Mouse (Mus musculus): ENCODE data around the gene Msantd2. TPM values are rescaled to one million over a fixed set of nuclear protein-coding genes. Genes with fewer than 3 reads are reported as not detected.

The Msantd2 gene
- total RNA-seq, 2 experiments from 2014 or later: 20.0 to 21.6 TPM

- no peak for DNase-seq (ENCODE audit: extremely low spot score in 1 of 2, low spot score in 1 of 2)
Observed at GRCm38 (mm10) chr9:37563805-37564204, 74.7 kb downstream of the Msantd2 start.

GRCm38 (mm10) chr9:37567019-37567418, 77.9 kb downstream of the Msantd2 start:
- DNase-seq (ENCODE audit: extremely low spot score in 1 of 2, low spot score in 1 of 2): no peak

GRCm38 (mm10) chr9:37567454-37567853, 78.3 kb downstream of the Msantd2 start:
- DNase-seq (ENCODE audit: extremely low spot score in 1 of 2, low spot score in 1 of 2): no peak

DNA sequence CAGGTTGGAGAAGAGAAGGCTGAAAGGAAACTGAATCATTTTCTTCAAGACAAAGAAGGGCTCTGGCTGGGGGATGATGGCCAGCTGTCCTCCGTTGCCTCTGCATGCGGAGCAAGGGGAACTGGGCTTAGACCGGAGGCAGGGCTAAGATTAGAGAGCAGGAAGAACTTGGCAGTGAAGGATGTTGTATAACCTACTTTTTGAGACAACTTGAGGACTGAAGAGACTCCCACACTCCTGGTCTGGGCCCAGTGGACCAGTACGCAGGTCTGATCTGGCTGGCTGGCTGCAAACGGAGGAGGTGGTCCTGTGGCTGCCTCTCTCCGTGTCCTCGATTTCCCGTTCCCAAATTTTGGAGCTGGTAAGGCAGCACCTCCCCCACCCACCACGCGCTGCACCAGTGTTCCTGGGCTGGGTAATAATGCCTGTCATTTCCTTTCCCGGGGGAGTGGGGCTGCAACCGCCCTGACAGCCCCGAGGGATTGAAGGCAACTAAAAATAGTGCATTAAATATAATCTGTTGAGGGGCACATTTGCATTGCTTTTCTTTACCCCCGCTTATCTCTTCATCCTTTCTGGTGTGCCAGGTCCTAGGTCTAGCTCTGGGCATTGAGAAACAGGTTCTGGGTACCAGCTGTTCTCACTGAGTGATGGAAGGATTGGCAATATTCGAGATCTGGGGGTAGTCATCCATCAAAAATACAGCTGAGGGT, 78.9 kb downstream of the Msantd2 start:
- no peak for DNase-seq (ENCODE audit: extremely low spot score in 1 of 2, low spot score in 1 of 2)

DNA sequence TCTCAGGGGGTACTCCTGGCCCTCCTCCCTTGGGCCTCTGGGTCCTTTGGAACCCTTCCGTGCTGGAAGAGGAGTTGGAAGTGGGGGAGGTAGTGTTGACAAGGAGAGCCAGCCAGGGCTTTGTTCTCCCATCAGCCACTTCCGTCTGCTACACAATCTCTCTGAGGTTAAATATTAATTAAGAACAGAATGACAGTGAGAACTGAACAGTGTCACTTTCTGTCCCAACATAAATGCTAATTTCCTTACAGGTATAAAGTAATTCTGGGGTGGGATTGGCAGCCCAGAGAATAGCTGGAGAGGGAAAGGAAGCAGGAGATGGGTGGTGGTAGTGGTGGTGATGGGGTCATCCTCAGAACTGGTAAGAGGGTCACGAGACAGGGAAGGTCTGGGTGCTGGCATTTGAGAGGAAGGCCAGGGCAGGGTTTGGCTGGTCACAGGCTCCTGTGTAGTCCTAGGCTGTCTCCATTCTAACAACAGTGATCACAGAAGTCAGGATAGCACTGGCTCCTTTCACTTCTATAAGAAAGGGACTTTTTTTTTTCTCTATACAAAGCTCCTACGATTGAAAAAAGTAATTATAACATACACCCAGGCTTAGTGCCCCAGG, 79.6 kb downstream of the Msantd2 start:
- DNase-seq (ENCODE audit: extremely low spot score in 1 of 2, low spot score in 1 of 2): no peak

GRCm38 (mm10) chr9:37569231-37569835, 80.2 kb downstream of the Msantd2 start:
- DNase-seq (ENCODE audit: extremely low spot score in 1 of 2, low spot score in 1 of 2): no peak

- DNase-seq (ENCODE audit: extremely low spot score in 1 of 2, low spot score in 1 of 2): no peak
Observed at GRCm38 (mm10) chr9:37572204-37572876, 83.2 kb downstream of the Msantd2 start.

Other genes with a start within 250 kb of the Msantd2 start
- 1 to 10 TPM; 1.5 to 2.1 TPM for gene Slc37a2, start 233.6 kb upstream of the Msantd2 start, total RNA-seq (2021)
- 1 to 10 TPM; 1.4 to 2.2 TPM for gene Ccdc15, start 140.9 kb upstream of the Msantd2 start, total RNA-seq (2021)
- 10 to 100 TPM; 76.5 to 77.5 TPM for gene Hepacam, start 122.0 kb upstream of the Msantd2 start, total RNA-seq (2021)
- gene Robo4, start 87.4 kb upstream of the Msantd2 start, total RNA-seq (2021): 1 to 10 TPM; 5.3 to 6.7 TPM
- gene Robo3, start 56.1 kb upstream of the Msantd2 start, total RNA-seq (2021): 10 to 100 TPM; 10.2 to 20.0 TPM
- gene Esam, start 38.8 kb downstream of the Msantd2 start, total RNA-seq (2021): 10 to 100 TPM; 17.2 to 17.8 TPM
- 1 to 10 TPM; 2.8 to 4.4 TPM for gene Vsig2, start 49.9 kb downstream of the Msantd2 start, total RNA-seq (2021)
- 1,000 to 10,000 TPM; 1,702 to 1,721 TPM for gene Nrgn, start 63.6 kb downstream of the Msantd2 start, total RNA-seq (2021)
- gene Siae, start 66.4 kb downstream of the Msantd2 start, total RNA-seq (2021): 10 to 100 TPM; 11.7 to 12.3 TPM
- gene Spa17, start 124.4 kb downstream of the Msantd2 start, total RNA-seq (2021): 1 to 10 TPM; 2.3 to 2.8 TPM
- 10 to 100 TPM; 47.4 to 49.8 TPM for gene Tbrg1, start 168.0 kb downstream of the Msantd2 start, total RNA-seq (2021)
- gene Panx3, start 179.9 kb downstream of the Msantd2 start, total RNA-seq (2021): not detected
- gene Olfr160, start 226.9 kb downstream of the Msantd2 start, total RNA-seq (2021): not detected

Measured in layer of hippocampus, postnatal 25 days (tissue).